In the genomic region with DNA sequence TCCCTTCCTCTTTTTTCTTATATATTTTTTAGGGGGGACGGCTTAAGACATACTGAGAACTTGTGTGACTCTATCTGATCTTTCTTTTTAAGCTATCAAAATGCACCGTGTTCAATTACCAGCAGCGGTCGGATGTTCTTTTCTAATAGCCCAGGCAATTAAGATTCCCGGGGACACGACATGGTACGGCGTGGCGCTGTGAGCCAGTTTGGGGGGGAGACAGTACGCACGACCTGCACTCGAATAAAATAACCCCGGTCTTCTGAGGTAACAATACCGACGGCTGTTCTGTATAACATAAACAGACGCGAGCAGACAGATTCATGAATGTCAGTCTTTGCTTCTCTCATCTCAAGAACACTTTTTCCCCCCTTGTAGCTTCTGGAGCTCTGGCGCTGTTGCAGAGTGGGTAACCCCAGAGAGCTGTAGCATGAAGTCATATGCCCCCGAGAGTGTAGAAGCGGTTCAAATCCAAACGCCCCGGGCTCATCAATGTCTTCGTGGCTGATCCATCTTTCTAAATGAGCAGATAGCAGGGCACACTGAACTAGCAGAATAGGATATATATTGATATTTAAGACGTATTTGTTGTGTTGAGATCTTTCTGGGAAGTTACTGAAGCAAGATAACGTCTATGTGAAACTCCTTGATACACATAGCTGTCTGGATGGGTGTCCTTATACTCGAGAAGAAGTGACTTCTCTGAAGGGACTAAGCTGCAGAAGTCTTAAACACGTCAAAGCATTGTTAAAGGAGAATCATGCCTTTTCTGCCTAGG, we compare ENCODE assay signal across 7 mouse cellular contexts. TPM values are rescaled to one million over a fixed set of nuclear protein-coding genes. Genes with fewer than 3 reads are reported as not detected.
DNase-seq lines count a peak whose midpoint lies in the region; ATAC-seq lines count a peak whose summit lies in the region.

No protein-coding gene starts in this region.

- H3K27me3 ChIP-seq in lung, embryonic 15.5 days, result peaks cover 32% of the 10 kb centered on the region
- peaks cover 3% of the 10 kb centered on the region; the same call in 1 of the 2 replicates for H3K27me3 ChIP-seq in forebrain, embryonic 11.5 days (ENCODE audit: control insufficient read depth, insufficient read depth, low read length)
- H3K27me3 ChIP-seq in limb, embryonic 12.5 days, result peaks cover 26% of the 10 kb centered on the region; the same call in 1 of the 2 replicates

- H3K4me1 ChIP-seq in lung, embryonic 15.5 days, result peaks cover 13% of the 10 kb centered on the region; the same call in 1 of the 2 replicates
- peaks cover 11% of the 10 kb centered on the region; the same call in 1 of the 2 replicates for H3K4me1 ChIP-seq in forebrain, embryonic 11.5 days (replicated peaks; ENCODE audit: control insufficient read depth, insufficient read depth, low read length)
- H3K4me1 ChIP-seq in limb, embryonic 12.5 days (replicated peaks), result peaks cover 15% of the 10 kb centered on the region

- H3K36me3 ChIP-seq in lung, embryonic 15.5 days, result no peaks in the 10 kb centered on the region
- H3K36me3 ChIP-seq in forebrain, embryonic 11.5 days (ENCODE audit: control insufficient read depth, insufficient read depth, low read length), result no peaks in the 10 kb centered on the region
- no peaks in the 10 kb centered on the region for H3K36me3 ChIP-seq in limb, embryonic 12.5 days

- 1% methylated on average over 27 of the region's 27 CpGs for WGBS in lung, embryonic 15.5 days
- under 1% methylated on average over 27 of the region's 27 CpGs for WGBS in forebrain, embryonic 11.5 days
- 1% methylated on average over 27 of the region's 27 CpGs for WGBS in limb, embryonic 12.5 days

- no peak overlapping the region for H3K9ac ChIP-seq in lung, embryonic 15.5 days
- peak overlapping the region; percentile 20; the same call in 1 of the 2 replicates for H3K9ac ChIP-seq in forebrain, embryonic 11.5 days (ENCODE audit: low read length)
- H3K9ac ChIP-seq in limb, embryonic 12.5 days (replicated peaks), result peak overlapping the region; percentile 70; the same call in 1 of the 2 replicates

- H3K27ac ChIP-seq in lung, embryonic 15.5 days, result no peak overlapping the region
- no peak overlapping the region for H3K27ac ChIP-seq in forebrain, embryonic 11.5 days (ENCODE audit: low read depth, low read length)
- H3K27ac ChIP-seq in limb, embryonic 12.5 days, result no peak overlapping the region

- no peaks in the 10 kb centered on the region for H3K9me3 ChIP-seq in lung, embryonic 15.5 days
- H3K9me3 ChIP-seq in forebrain, embryonic 11.5 days (ENCODE audit: control insufficient read depth, low read length), result no peaks in the 10 kb centered on the region
- H3K9me3 ChIP-seq in limb, embryonic 12.5 days, result no peaks in the 10 kb centered on the region

- peak overlapping the region; percentile 86 for H3K4me2 ChIP-seq in lung, embryonic 15.5 days
- peak overlapping the region; percentile 51 for H3K4me2 ChIP-seq in forebrain, embryonic 11.5 days (ENCODE audit: low read depth, low read length, severe bottlenecking)
- H3K4me2 ChIP-seq in limb, embryonic 12.5 days, result peak overlapping the region; percentile 89

- H3K4me3 ChIP-seq in lung, embryonic 15.5 days, result peak overlapping the region; percentile 44
- H3K4me3 ChIP-seq in forebrain, embryonic 11.5 days (ENCODE audit: low read depth, low read length), result peak overlapping the region; percentile 73
- peak overlapping the region; percentile 61 for H3K4me3 ChIP-seq in limb, embryonic 12.5 days (replicated peaks)

- DNase-seq in lung, postnatal 4 days, result no peak
- no peak for DNase-seq in forebrain, embryonic 11.5 days (ENCODE audit: low spot score)
- peak; percentile 15 for DNase-seq in right cerebral cortex, postnatal 4 days
- DNase-seq in urinary bladder, adult 18-20 months (ENCODE audit: low spot score in 2 of 2), result no peak
- no peak for DNase-seq in ovary, adult 18-20 months (ENCODE audit: low spot score)

- no peak for ATAC-seq in lung, embryonic 15.5 days (ENCODE audit: borderline replicate concordance, extremely low read depth, low FRiP score, low TSS enrichment)
- ATAC-seq in forebrain, embryonic 11.5 days (replicated peaks; ENCODE audit: low FRiP score), result peak; percentile 20; the same call in 1 of the 2 replicates
- no peak for ATAC-seq in limb, embryonic 12.5 days (ENCODE audit: insufficient number of reproducible peaks, insufficient read depth, low FRiP score, low TSS enrichment, low read depth)

RNA-seq across cellular contexts. Expression of gene Cdh6, which starts 0.6 kb away (rescaled TPM):
- 2.3 and 2.9 TPM in 2 replicates for polyA plus RNA-seq in lung, embryonic 15.5 days (2015; fragmentation: Nextera tagmentation; extraction: Ambion mirVana)
- polyA plus RNA-seq in forebrain, embryonic 11.5 days (2014; fragmentation: Nextera tagmentation; extraction: Ambion mirVana), result 12.8 and 14.7 TPM in 2 replicates
- polyA plus RNA-seq in limb, embryonic 12.5 days (2016; fragmentation: Nextera tagmentation; extraction: Ambion mirVana), result 6.3 and 7.9 TPM in 2 replicates
